Mouse (Mus musculus) liver, adult 2 months (tissue): ENCODE measurements around the gene Parvb.

Source experiments
- CTCF ChIP-seq: fragments of 200-500 bp; IDR thresholded peaks from 2 replicates; pipeline ENCODE4 v1.5.1; 2011; ENCODE audit warnings: low read depth, low read length, control low read depth
- POLR2A ChIP-seq: fragments of 200-500 bp; IDR thresholded peaks from 2 replicates; pipeline ENCODE4 v1.6.1; 2011; ENCODE audit warnings: low read length, control low read depth; ENCODE audit not compliant: insufficient read depth; ENCODE audit errors: extremely low read depth

DNA sequence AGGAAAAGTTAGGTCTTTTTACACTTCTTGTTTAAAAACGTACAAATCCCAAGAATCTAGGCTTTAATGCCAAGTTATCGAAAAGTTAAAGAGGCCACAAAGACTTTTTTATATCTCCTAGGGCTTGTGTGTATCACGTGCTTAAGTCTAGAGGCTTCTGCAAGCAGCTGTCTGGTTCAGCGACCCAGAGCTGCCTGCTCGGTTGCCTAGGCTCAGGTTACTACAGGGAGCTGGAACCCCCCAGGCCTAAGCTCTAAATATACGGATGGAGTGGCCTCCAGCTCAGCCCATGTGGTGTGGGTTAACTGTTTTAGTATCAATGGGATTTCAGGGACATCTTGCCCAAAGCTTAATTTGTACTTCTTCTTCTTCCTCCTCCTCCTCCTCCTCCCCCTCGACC lies 9.7 kb downstream of the Parvb start:
- TF ChIP-seq CTCF (no peak), POLR2A (no peak)
